Mouse (Mus musculus) neutrophil, adult 59 days (primary cell): ENCODE data around the gene Srxn1. TPM values are rescaled to one million over a fixed set of nuclear protein-coding genes. Genes with fewer than 3 reads are reported as not detected.

ENCODE experiments used
- total RNA-seq, 2 experiments: library from RNA; stranded (reverse); gene quantifications; 1 replicate in 1 of 2; 2 replicates in 1 of 2; pipeline ENCODE4 v1.2.4; 2023

Srxn1 gene
- 1 to 10 TPM; 3.6 to 8.7 TPM for total RNA-seq

GRCm38 (mm10) chr2:152105318-152106224, at the start of gene Srxn1:
Srxn1 (plus strand) TSS chr2:152105516.

GRCm38 (mm10) chr2:152080685-152081541, 24.4 kb upstream of the Srxn1 start, which contains the start of gene Scrt2:
Scrt2 (plus strand) TSS chr2:152081529.

GRCm38 (mm10) chr2:152143279-152144157, 38.2 kb downstream of the Srxn1 start, which contains the start of gene Tcf15:
Tcf15 (plus strand) TSS chr2:152143561.

Other genes starting within 250 kb of the Srxn1 start
- not detected for gene Angpt4, start 194.3 kb upstream of the Srxn1 start, total RNA-seq
- gene Fam110a, start 125.3 kb upstream of the Srxn1 start, total RNA-seq, result 10 to 100 TPM; 21.1 to 22.6 TPM
- 1 to 10 TPM in 1 of 2 experiments, under 1 TPM in 1; 0.55 to 1.4 TPM for gene Slc52a3, start 109.0 kb upstream of the Srxn1 start, total RNA-seq
- gene Scrt2, start 24.0 kb upstream of the Srxn1 start, total RNA-seq, result not detected
- not detected for gene Tcf15, start 38.0 kb downstream of the Srxn1 start, total RNA-seq
- gene Csnk2a1, start 121.3 kb downstream of the Srxn1 start, total RNA-seq, result 10 to 100 TPM; 57.8 to 58.7 TPM
- gene Tbc1d20, start 188.3 kb downstream of the Srxn1 start, total RNA-seq, result 10 to 100 TPM; 77.3 to 78.6 TPM
- gene Rbck1, start 227.1 kb downstream of the Srxn1 start, total RNA-seq, result 10 to 100 TPM; 77.5 to 83.0 TPM
- gene Trib3, start 238.5 kb downstream of the Srxn1 start, total RNA-seq, result 1 to 10 TPM; 2.9 to 4.0 TPM